Mouse (Mus musculus): ENCODE data around the gene Rasal2.
"Not testable (repeated sequence)": the region's sequence is repeated elsewhere in the genome, so short reads cannot be mapped to it uniquely, and the experiment has no call there.

Rasal2 gene

GRCm38 (mm10) chr1:157243576-157244452 is 168.6 kb downstream of the Rasal2 start:
- DNase-seq (ENCODE audit: low spot score): no peak

GRCm38 (mm10) chr1:157239687-157240086 is 172.7 kb downstream of the Rasal2 start:
- DNase-seq (ENCODE audit: low spot score): no peak

GRCm38 (mm10) chr1:157236650-157237344 is 175.6 kb downstream of the Rasal2 start:
- DNase-seq (ENCODE audit: low spot score): not testable (repeated sequence)

- no peak for DNase-seq (ENCODE audit: low spot score)
These were observed 178.9 kb downstream of the Rasal2 start for GRCm38 (mm10) chr1:157233451-157233850.

- no peak for DNase-seq (ENCODE audit: low spot score)
These were observed 180.0 kb downstream of the Rasal2 start for GRCm38 (mm10) chr1:157232372-157232771.

GRCm38 (mm10) chr1:157231016-157231415 is 181.4 kb downstream of the Rasal2 start:
- DNase-seq (ENCODE audit: low spot score): no peak

- DNase-seq (ENCODE audit: low spot score): no peak
These were observed 182.0 kb downstream of the Rasal2 start for GRCm38 (mm10) chr1:157230386-157230785.

- no peak for DNase-seq (ENCODE audit: low spot score)
These were observed 187.4 kb downstream of the Rasal2 start for GRCm38 (mm10) chr1:157225013-157225412.

GRCm38 (mm10) chr1:157220910-157221309 is 191.5 kb downstream of the Rasal2 start:
- no peak for DNase-seq (ENCODE audit: low spot score)

- DNase-seq (ENCODE audit: low spot score): no peak
These were observed 191.9 kb downstream of the Rasal2 start for GRCm38 (mm10) chr1:157220466-157220865.

- no peak for DNase-seq (ENCODE audit: low spot score)
These were observed 203.6 kb downstream of the Rasal2 start for GRCm38 (mm10) chr1:157208754-157209153.

GRCm38 (mm10) chr1:157205685-157206084 is 206.7 kb downstream of the Rasal2 start:
- no peak for DNase-seq (ENCODE audit: low spot score)

- DNase-seq (ENCODE audit: low spot score): no peak
These were observed 229.4 kb downstream of the Rasal2 start for GRCm38 (mm10) chr1:157183043-157183442.

- DNase-seq (ENCODE audit: low spot score): no peak
These were observed 230.0 kb downstream of the Rasal2 start for GRCm38 (mm10) chr1:157182431-157182830.

GRCm38 (mm10) chr1:157181081-157181480 is 231.3 kb downstream of the Rasal2 start:
- no peak for DNase-seq (ENCODE audit: low spot score)

GRCm38 (mm10) chr1:157178988-157179764 is 233.2 kb downstream of the Rasal2 start:
- DNase-seq (ENCODE audit: low spot score): no peak

- DNase-seq (ENCODE audit: low spot score): no peak
These were observed 243.1 kb downstream of the Rasal2 start for GRCm38 (mm10) chr1:157169292-157169691.

- no peak for DNase-seq (ENCODE audit: low spot score)
These were observed 243.5 kb downstream of the Rasal2 start for GRCm38 (mm10) chr1:157168891-157169290.

GRCm38 (mm10) chr1:157153781-157154180 is 258.6 kb downstream of the Rasal2 start:
- DNase-seq (ENCODE audit: low spot score): no peak

- DNase-seq (ENCODE audit: low spot score): no peak
These were observed 262.3 kb downstream of the Rasal2 start for GRCm38 (mm10) chr1:157150107-157150506.

GRCm38 (mm10) chr1:157144621-157145020 is 267.8 kb downstream of the Rasal2 start:
- DNase-seq (ENCODE audit: low spot score): no peak

- DNase-seq (ENCODE audit: low spot score): no peak
These were observed 269.0 kb downstream of the Rasal2 start for GRCm38 (mm10) chr1:157143326-157143932.

All from ovary, postnatal 14 days (tissue).